Mouse (Mus musculus): ENCODE measurements around the gene Gm6525.

- no peak for TF ChIP-seq CTCF (conservative IDR thresholded peaks at IDR 0.05 in 1 of 2, IDR thresholded peaks at IDR 0.05 in 1 of 2; ENCODE audit: low read depth in 2 of 2, low read length in 2 of 2)
- no peak for TF ChIP-seq POLR2A (IDR thresholded peaks at IDR 0.05; ENCODE audit: low read depth, low read length)
These were observed 44.6 kb downstream of the Gm6525 start for GRCm38 (mm10) chr3:84218498-84218897.
